Mouse (Mus musculus) neural tube, embryonic 10.5 days (tissue): ENCODE measurements around the gene Rps6ka1.
"Not testable (repeated sequence)": the region's sequence is repeated elsewhere in the genome, so short reads cannot be mapped to it uniquely, and the experiment has no call there.

Experiments
- DNase-seq: peaks from one replicate; pipeline ENCODE4 v3.0.0-alpha.2; 2017; ENCODE audit warnings: low spot score; ENCODE audit errors: extremely low spot score

Gene Rps6ka1

GRCm38 (mm10) chr4:133887672-133888453, at the start of gene Rps6ka1:
Gene Rps6ka1 (minus strand): TSS chr4:133887797.
- DNase-seq, result peak; percentile 92

- no peak for DNase-seq
These were observed 44.2 kb upstream of the Rps6ka1 start for GRCm38 (mm10) chr4:133931785-133932184.

- peak; percentile 47 for DNase-seq
These were observed 43.8 kb upstream of the Rps6ka1 start for GRCm38 (mm10) chr4:133931349-133931748.

GRCm38 (mm10) chr4:133929278-133929670, 41.7 kb upstream of the Rps6ka1 start:
- DNase-seq, result no peak

- no peak for DNase-seq
These were observed 41.1 kb upstream of the Rps6ka1 start for GRCm38 (mm10) chr4:133928576-133929277.

- no peak for DNase-seq
These were observed 37.6 kb upstream of the Rps6ka1 start for GRCm38 (mm10) chr4:133925204-133925603.

- DNase-seq, result no peak
These were observed 36.1 kb upstream of the Rps6ka1 start for GRCm38 (mm10) chr4:133923743-133924142.

- DNase-seq, result not testable (repeated sequence)
These were observed 30.7 kb upstream of the Rps6ka1 start for GRCm38 (mm10) chr4:133918093-133918825.

- DNase-seq, result no peak
These were observed 24.4 kb upstream of the Rps6ka1 start for GRCm38 (mm10) chr4:133911983-133912382.

- DNase-seq, result peak; percentile 100
These were observed 22.9 kb upstream of the Rps6ka1 start for GRCm38 (mm10) chr4:133910236-133911211.

- no peak for DNase-seq
These were observed 20.5 kb upstream of the Rps6ka1 start for GRCm38 (mm10) chr4:133908051-133908450.

- no peak for DNase-seq
These were observed 19.5 kb upstream of the Rps6ka1 start for GRCm38 (mm10) chr4:133907086-133907485.

GRCm38 (mm10) chr4:133906336-133906735, 18.7 kb upstream of the Rps6ka1 start:
- not testable (repeated sequence) for DNase-seq

GRCm38 (mm10) chr4:133905167-133905566, 17.6 kb upstream of the Rps6ka1 start:
- DNase-seq, result no peak

- DNase-seq, result no peak
These were observed 16.7 kb upstream of the Rps6ka1 start for GRCm38 (mm10) chr4:133904326-133904725.

GRCm38 (mm10) chr4:133903372-133903771, 15.8 kb upstream of the Rps6ka1 start:
- DNase-seq, result no peak

GRCm38 (mm10) chr4:133902510-133902909, 14.9 kb upstream of the Rps6ka1 start:
- DNase-seq, result no peak

GRCm38 (mm10) chr4:133900887-133901286, 13.3 kb upstream of the Rps6ka1 start:
- DNase-seq, result no peak

GRCm38 (mm10) chr4:133900352-133900751, 12.8 kb upstream of the Rps6ka1 start:
- no peak for DNase-seq

- DNase-seq, result no peak
These were observed 11.7 kb upstream of the Rps6ka1 start for GRCm38 (mm10) chr4:133899241-133899800.
